Mouse (Mus musculus) spleen, postnatal 14 days (tissue): ENCODE results near the gene Gpcpd1.
"Not testable (repeated sequence)": the region's sequence is repeated elsewhere in the genome, so short reads cannot be mapped to it uniquely, and the experiment has no call there.

Experiments used
- DNase-seq, 2 experiments: peaks; one replicate each; pipeline ENCODE4 v3.0.0; 2021 to 2022; ENCODE audit warnings: low spot score in 2 of 2

The Gpcpd1 gene

DNA sequence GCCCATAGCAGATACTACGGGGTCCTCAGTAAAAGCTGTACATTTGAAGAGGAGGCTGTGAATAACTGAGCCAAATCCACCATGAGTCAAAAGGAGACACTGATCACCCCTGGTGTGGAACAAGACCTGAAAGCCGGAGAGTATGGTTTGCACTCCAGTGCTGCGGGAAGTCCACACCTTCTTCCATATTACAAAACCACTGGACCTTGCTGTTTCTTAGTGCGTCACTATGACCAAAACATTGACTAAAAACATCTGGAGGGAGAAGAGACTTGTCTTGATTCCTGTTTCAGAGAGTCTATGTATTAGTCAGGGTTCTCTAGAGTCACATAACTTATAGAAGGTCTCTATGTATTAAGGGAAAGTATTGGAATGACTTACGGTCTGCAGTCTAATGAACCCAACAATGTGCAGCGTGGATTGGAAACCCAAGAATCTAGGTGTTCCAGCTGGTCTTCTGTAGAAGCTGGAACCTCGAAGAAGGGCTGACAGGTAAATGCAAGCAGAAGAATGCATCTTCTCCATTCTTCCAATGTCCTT lies at the start of gene Gpcpd1:
TSS of gene Gpcpd1 (minus strand) at position 490 of the 540 bp plus-strand sequence.
- DNase-seq = no peak

DNA sequence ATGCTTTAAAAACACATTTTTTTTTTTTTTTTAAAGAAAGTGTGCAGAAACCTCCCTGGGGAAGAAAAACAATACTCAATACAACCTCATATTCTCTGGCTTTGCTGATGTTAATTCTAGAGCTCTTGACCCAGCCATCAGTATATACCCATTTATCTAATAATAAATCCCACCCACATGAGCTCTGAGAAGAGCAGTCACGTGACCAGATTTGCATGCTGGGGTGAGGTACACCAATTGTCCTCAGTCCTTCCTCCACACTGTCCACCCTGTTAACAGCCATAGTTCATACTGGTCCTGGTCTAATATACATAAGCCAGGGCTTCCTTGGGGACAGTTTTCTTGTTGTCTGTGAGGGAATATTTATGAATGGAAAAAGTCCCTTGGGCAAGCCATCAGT lies 49.0 kb upstream of the Gpcpd1 start:
- no peak for DNase-seq

DNA sequence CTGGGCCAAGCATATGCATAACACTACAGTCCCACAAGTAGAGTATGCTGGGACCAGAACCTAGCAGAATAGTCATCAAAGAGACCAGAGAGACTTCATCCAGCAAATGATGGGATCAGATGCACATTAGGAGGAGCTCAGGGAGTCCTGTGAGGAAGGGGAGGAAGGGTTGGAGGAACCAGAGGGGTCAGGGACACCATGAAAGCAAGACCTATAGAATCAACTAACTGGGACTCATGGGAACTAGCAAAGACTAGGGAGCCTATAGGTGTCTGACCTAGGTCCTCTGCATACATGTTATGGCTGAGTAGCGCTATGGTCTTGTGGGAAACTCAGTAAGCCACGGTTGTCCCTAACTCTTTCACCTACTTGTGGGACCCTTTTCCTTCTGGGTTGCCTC lies 41.1 kb upstream of the Gpcpd1 start:
- DNase-seq = no peak

DNA sequence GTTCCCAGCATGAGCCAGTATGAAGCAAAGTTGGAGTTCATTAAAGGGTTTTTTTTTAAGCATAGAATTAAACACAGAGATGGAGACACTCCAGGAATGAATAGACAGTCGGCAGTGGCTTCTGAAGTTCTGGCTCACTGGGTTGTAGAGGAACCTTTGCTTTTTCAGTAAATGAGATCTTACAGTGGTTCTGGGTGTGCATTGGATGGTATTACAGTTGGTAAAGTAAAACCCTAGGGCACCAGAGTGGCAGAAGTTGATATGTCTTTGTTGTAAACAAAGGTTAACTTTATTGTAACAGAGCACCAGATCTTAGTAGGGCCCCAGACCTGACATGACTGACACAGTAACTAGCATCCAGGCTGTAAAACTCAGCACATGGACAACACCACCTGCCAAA lies 35.6 kb upstream of the Gpcpd1 start:
- DNase-seq = no peak

DNA sequence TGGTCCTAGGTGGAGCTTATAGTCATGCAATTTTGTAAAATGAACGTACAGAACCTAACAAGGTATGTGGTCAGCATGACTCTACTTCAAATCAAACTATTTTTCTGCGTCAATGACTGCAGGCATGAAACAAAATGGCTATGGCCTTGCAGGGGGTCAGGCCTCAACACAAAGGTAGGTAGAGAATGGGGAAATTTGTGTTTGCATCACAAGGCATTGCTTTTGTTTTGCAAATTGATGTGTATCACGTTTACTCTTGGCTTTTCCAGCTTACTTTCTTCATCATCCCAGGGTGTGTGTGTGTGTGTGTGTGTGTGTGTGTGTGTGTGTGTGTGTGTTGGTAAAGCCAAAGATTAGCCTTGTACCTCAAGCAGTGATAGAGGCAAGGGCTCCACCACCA lies 30.2 kb upstream of the Gpcpd1 start:
- no peak for DNase-seq

DNA sequence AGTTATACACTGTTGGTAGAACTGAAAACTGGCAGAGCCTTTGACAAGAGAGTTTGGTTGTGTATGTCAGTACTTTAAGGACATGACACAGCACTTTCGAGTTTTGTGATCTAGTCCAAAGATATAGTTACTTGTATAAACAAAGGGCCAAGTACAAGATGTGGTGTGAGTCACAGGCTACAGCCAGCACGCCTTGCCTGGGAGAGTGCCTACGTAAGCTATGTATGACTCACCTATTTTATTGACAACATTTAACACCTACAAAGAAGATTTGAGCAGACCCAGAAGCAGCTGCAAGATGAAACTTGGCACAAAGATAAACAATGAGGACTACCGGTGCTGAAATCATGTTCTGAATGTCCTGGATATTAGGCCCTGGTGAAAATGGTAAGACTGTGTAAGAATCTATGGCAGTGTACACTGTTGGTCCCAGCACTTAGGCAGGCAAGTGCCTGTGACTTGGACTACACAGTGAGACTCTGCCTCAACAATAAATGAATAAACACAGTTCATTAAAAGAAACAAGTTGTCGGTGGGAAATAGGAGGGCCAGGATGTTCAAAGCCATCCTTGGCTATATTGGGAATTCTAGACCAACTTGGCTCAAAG lies 26.2 kb upstream of the Gpcpd1 start:
- DNase-seq = no peak

DNA sequence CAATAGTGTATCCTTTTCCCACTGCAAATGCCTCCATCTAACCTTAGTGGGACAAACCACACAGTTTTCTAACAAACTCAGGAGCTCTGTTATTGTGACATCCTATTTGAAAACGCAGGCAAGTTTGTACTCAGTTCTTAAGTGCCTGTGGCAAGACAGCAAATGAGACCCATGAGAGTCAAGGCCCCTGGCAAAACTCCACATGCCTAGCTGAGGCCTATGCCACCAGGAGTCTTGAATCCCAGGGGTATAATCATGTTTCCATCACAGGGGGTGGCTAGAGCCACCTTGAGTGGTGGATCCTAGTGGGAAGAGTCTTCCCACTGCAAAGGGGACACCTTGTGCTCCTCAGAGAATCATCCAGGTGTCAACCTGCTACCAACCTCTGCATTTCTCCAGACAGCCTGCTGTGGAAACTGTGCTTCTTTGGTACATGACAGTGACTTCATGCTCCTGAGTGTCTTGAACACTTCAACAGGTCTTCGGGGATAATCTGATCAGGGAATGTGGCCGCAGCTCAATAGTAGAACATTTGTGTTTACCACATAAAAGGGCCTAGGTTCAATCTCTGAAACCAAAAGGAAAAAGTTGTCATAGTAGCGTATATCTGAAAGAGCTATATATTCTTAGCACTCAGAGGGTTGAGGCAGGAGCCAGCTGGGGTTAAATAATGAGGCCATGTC lies 24.2 kb upstream of the Gpcpd1 start:
- no peak for DNase-seq

DNA sequence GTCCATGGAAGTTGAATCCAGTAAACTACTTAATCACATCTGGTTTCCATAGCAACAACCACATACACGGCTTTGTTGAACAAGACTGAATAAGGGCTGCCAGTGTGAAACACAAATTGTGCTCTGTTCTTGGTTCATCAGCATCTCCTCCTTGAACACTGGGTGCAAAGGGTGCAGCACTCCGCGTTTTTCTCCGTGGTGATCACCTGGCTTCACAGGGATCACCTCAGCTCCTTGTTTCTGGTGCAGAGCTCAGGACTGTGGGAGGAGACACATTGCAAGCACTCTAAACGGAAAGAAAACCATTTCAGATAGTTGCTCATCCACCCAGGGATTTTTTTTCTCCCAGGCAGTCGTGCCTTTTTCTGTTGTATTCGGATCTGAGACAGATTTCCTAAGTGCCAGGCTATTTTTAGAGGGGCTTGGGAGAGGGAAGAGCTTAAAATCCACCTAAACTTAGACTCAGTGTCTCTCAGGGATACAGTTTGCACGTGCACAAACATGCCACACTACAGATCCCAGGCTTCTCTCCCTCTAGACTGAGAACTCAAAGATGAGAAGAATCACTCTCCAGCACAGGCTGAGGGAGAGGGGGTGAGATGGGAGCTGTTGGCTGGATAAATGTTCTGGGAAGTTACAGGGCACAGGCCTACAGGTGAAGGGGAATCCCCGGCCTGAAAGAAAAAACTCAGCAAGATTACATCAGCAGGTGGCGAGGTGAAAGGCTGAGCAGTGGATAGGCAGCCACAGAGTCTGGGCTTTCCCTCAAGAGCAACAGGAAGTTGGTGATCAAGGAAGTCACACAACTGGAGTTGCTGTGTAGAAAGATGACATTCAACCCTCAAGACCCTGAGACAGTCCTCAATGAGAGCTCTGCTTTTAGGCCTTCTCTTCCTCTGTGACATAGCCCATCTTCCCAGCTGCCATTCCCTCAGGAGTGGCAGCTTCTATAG lies 19.9 kb upstream of the Gpcpd1 start:
- DNase-seq = peak in 1 of 2 experiments; percentile 20

DNA sequence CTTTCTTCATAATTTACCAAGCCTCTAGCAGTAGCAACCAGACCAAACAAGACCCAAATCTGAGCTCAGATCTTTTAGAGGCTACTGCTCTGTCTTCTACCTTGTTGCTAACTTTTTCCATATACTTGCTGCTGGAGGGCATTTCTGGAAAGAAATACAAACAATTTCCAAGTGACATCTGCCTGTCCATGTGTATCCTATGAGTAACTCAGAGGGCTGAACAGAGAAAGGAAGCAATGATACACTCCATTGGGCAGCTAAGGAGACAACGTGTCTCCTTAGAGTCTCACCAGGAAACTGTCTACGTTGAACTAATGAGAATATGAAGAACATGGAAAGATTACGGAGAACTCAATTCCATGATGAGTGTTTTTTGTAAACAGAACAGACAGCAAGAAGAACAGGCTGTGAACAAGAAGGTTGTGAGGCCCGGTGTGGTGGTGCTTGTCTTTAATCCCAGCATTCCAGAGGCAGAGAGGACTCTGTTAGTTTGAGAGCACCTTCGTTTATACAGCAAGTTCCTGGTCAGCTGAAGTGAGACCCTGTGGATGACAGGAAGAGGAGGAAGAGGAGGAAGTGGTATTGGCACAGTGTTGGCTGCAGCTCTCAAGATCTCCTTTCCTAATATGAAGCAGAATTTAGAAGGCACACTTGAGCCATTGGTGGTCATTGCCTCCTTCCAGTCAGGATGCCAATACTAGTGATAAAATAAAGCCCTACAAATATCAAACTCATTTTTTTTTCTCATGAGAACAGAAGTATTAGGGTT lies 18.4 kb upstream of the Gpcpd1 start:
- no peak for DNase-seq

DNA sequence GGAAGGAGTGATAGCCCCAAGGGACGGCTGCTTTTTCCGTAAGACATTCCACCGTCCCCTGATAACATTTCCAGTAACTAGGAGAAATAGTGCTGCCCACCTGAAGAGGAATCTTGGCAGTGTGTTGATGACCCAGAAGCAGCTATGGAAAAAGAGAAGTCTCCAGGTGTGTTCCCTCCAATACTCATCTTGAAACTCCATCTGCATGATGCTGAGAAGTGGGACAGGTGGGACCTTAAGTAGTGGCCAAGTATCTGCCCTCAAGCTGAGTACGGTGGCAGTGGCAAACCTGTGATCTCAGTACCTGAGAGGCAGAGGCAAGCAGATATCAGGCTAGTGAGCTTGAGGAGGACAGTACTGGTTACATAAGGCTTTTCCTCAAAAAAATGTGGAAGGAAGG lies 17.4 kb upstream of the Gpcpd1 start:
- no peak for DNase-seq

DNA sequence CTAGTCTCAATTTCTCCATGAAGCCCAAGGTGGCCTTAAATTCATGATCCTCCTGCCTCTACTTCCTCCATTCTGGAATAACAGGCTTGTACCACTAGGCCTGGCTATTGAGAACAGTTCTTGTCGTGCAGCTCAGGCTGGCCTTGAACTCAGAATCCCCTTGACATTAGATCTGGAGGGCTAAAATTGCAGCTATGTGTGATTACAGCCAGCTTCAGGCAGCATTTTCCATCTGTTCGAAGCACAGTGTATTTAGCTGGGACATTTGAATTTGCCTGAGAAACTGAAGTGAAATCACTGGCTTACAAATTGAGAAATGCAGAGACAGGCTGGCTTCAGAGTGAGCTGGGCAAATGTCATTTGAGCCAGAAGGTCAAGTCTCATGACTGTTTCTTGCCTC lies 16.2 kb upstream of the Gpcpd1 start:
- DNase-seq = no peak

DNA sequence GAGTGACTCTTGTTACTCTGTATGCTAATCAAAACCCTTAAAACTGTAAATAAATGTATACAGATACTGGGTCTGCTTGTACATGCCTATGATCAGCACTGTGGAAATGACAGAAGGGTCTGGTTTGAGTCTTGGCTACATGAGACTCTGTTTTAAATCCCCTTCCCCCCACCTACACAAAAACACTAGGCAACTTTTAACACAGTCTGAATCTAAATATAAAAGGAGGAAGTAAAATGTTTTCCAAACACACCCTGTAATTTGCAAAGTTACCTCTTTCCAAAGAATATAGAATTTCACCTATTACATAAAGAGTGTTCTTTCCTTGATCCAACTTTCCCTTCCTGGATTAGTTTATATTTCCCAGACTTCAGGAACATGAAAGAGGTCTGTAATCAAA lies 14.2 kb upstream of the Gpcpd1 start:
- no peak for DNase-seq

DNA sequence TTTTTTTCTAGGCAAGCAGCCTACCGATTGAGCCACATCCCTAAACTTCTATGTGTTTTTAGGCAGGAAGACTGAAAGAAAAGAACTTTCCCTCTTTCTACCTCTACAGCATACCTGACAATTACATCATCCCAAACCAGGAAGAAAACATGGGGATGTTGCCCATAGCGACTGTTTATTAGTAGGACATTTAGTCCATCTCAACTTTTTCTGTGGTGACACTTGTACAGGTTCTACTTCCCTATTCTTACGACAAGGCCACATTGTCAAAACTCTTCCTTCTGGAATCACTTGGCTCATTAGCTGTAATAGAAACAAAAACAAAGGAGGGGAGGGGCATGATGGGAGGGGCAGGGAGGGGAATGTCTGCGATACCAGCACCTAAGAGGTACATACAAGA lies 12.6 kb upstream of the Gpcpd1 start:
- DNase-seq = no peak

DNA sequence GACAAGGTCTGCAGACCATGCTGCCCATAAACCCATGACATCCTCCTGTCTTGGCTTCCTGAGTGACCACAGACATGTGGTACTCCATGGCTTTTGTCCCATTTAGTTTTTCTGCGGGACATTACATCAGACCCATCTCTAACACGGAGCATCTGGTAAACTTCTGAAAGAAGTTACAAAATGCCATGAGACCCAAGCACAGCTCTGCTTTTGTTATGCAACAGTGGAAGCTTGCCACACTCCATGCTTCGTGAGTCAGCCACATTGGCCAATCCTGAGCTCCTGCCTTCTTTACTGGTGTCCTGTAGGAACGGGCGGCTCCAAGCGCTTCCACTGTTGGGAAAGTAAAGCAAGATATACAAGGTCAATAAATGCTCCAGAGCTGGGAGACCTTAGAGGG lies 11.6 kb upstream of the Gpcpd1 start:
- DNase-seq = no peak

DNA sequence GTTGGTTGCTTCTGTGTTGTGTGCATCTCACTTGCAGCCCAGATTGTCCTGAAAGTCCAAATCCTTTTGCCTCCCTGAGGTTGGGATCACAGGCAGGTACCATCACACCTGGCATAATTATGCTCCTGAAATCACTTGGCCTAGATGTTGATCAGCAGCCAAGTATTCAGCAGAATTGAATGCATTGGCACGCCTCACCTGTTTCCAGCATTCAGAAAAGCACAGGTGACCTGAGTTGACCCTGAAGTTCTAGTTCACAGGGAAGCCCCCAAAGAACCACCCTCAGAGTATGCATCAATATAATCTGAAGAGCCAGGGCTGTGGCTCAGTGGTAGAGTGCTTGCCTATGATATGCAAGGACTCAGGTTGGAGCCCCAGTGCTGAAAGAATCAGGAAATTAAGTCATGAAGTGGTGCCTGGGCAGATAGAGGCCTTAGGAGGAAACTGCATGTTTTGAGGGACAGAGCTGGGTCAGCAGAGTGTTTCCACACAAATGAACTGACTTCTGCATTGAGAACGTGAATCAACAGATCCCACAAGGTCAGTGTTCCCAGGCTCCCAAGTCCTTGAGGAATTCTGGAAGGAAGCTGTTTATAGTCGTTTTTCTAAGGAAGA lies 10.4 kb upstream of the Gpcpd1 start:
- no peak for DNase-seq

DNA sequence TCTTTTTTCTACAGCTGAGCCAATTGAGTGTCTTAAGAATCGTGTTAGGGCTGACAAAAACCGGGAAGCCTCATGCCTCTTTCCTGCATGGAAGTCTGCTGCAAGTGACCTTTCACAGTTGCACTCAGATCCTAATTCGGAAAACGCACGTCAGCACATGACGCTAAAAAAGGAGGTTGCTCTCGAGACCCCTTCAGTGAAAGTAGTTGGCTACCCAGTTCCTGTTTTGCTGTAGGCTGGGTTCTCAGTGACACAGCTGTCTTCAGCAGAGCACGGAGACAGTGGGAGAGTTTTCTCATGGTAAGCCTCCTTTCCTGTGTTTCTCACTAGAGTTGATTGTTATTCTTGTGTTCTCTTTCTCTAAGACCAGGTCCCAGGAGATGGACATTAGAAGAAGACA lies 9.7 kb upstream of the Gpcpd1 start:
- DNase-seq = peak in 1 of 2 experiments; percentile 36

DNA sequence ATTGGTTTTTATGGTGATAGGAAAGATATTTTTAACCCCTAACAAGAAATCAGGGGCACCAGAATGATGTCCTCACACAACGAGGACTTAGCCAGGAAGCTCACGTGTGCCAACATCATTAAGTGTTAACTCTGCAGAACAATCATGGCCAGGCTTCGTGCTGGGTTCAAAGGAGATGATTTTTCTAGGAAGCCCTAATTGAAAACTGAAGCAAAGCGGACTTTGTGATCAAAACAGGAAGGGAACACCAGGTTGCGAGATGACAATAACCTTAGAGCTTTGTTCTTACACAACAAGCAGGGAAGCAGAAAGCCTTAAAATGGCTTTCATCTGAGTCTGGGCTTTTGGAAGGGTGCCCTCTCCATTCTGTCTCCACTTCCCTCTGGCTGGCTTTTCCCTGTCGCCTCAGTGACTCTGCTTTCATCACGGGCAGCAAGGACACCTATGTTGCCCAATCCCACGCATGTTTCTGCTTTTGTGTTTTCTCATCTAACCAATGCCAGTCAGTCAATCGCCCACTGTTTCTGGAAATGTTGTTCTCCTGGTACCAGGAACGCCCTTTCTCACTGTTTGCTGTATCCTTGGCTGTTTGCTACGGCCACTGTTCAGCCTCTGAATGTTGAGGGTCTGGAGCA lies 8.2 kb upstream of the Gpcpd1 start:
- no peak for DNase-seq

DNA sequence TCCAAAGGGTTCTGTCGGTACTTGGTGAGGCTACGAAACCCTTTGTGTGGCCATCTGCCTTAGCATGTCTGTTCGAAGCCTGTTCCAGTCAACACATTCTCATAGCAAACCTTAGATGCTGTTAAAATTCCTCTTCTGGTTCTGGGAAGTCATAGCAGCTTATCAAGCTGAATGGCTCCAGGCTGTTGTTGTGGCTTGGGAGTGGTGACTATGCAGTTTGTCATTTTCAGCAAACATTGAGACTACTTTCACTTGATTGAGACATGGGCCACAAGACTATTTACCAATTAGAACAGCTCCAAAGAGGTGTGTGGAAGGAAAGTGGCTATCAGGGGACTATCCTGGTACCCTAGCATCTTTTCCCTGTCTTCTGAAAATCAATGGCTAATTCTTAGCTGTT lies 4.6 kb upstream of the Gpcpd1 start:
- DNase-seq = no peak

DNA sequence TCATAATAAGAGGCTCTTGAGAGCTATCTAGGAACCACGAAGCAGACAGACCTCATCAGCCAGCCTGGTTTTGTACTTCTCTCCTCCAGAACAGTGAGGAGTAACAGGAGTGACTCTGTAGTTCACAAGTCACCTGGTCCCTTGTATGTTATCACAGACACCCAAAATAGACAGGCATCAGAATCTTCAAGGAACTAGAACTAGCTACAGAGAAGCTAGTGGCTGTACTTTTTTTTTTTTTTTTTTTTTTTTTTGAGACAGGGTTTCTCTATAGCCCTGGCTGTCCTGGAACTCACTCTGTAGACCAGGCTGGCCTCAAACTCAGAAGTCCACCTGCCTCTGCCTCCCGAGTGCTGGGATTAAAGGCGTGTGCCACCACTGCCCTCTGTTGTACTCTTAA lies 4.0 kb upstream of the Gpcpd1 start:
- DNase-seq = not testable (repeated sequence)

DNA sequence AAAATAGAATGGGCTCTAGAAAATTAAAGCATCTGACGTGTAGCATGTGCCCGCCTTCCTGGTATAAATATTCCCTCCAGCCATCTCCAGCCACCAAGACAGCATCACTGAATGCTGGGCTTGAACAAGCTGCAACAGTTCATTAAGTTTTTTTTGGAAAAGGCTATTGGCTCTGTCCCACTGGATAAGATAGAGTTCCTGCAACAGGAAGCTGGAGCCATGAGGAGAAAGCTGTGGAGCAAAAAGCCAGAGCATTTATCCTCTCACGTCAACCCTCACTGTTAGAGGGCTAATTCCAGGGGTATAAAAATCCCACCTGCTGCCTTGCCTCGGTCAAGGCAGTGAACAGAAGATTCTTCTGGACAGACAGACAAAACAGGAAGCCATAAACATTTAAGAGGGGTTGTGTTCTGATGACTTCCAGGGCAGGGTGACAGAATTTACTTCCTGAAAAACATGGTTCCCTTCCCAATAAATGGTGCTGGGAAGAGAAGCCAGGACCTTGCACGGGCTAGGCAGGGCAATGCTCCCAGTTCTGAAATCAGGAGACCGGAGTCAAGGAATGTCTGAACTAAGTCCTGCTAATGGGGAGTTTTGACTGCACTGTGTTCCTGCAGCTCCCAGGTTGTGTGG lies 2.5 kb upstream of the Gpcpd1 start:
- DNase-seq = no peak
